Mouse (Mus musculus) stomach, postnatal 0 days (tissue): Measurements from ENCODE around the gene Tprg.
A peak's percentile ranks its signal among the peaks of the same experiment; 100 is the strongest.

Experiments used
- CTCF ChIP-seq: IDR thresholded peaks from 2 replicates; pipeline ENCODE4 v1.5.1; 2016; ENCODE audit warnings: antibody characterized with exemption, low read depth, mild to moderate bottlenecking, moderate library complexity
- EP300 ChIP-seq: optimal IDR thresholded peaks from 2 replicates; pipeline ENCODE3; 2016; ENCODE audit warnings: antibody characterized with exemption

DNA sequence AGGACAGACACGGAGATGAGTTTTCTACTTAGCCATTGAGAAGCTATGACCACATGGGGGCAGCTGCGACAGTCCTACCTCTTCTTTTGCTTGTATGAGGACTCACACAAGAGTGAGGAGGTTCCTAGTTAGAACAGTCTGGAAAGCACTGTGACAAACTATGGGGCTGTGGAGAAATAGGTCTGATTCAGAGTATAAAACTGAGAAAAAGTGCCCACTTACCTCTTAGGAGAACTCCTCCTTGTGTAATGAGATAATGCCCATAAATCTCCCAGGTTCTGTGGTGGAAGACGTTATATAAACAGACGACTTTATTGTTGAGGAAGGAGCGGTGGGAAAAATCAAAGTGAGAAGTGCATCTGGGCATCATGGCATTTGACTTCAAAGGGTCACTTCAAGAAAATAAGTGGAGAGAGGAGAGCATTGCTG, 83.4 kb downstream of the Tprg start:
- peak; percentile 45; the same call in 1 of the 2 replicates for TF ChIP-seq CTCF
- no peak for TF ChIP-seq EP300
